Mouse (Mus musculus) kidney, postnatal 10 days (tissue): ENCODE results near the gene Opcml.
A peak's percentile ranks its signal among the peaks of the same experiment; 100 is the strongest.

Experiments
- DNase-seq: peaks from one replicate; pipeline ENCODE4 v3.0.0; 2021; ENCODE audit warnings: mixed read lengths

The Opcml gene

DNA sequence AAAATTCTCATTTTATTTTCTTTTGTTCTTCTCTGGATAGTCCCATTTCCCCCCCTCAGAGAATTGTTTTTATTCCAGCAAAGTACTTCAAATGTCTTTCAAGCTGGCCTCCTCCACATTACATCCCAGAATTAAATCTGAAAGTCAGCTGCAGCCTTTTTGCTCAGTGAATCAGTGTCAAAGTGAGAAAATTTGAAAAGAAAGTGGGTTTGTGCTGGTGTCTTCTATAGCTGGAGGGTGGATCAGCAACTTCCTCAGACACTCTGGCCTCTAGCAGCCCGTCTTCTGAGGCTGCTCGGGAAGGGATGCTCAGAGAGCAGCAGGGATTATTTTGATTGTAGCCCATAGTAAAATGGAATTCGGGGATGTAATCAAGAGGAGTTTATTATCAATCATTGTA lies 81.0 kb downstream of the Opcml start:
- no peak for DNase-seq

DNA sequence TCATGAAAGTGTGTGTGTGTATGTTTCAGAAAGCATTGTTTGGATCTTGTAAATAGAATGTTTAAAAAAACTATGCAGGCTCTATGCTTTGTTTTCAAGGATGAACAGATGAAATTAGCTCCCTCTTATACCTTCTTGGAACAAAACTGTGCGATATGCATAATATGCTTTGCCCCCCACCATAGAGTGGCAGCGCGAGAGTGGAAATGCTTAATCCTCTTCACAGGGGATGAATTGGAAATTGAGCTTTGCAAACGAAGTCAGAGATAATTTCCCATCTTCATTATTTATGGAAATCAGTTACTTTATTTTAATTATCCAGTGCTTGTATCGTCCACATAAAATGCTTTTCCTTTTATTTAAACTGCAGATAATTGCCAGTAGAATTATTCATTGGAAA lies 99.1 kb downstream of the Opcml start:
- no peak for DNase-seq

DNA sequence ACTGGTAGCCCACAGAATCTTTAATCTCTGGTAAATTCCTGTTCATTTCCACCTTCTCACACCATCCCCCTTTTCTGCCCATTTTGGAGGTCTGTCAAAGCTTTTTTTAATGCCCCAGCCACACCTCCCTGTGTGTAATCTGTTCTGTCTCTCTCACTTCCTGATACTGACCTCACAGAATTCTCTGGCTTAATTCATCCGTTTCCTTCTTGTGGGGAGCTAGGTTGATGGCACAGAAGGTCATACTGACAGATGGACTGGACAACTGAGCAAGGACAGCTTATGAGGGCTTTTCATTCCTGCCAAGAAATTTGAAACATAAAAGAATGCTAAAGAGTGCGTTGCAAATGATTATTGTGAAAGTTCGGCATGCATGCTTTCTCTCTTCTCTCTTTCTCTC lies 126.7 kb downstream of the Opcml start:
- DNase-seq, result no peak

GRCm38 (mm10) chr9:27923495-27923894 lies 132.9 kb downstream of the Opcml start:
- no peak for DNase-seq

DNA sequence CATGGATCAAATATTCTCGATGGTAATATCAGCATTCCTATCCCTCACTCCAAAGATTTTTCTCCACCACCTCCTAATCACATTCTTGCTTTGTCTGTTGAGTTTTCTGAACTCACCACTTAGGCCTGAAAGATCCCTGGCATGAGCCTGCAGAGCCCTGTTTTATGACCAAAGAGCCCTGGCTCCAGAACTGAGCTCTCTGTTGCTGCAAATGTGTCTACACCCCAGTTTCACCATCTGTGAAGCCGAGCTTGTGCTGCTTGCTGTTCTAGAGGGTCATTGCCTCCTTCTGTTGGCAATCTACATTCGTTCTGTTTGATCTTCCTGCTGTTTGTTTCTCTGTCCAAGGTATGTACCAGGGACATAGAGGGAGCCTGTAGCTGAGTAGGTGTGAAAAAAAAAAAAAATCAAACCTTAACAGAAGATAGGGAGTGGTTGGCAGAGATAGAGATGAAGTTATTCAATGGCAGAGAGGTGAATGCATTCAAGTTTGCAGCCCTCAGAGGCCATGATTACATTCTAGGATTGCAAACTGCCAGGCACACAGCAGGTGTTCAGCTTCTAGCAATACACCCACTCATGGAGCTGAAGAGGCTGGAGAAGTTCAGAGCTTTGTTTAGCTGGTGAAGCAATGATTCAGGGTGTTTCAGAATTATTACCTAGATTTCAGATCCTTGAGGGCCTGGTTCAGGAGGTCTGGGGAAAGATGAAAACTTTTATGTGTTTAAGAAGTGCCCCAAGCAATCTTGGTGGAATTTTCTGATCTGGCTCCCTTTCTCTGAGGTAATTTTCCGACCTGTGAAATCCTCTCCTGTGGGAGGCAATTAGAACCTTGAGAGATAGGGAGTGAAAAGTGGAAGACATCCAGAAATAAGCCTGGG lies 133.6 kb downstream of the Opcml start:
- no peak for DNase-seq

DNA sequence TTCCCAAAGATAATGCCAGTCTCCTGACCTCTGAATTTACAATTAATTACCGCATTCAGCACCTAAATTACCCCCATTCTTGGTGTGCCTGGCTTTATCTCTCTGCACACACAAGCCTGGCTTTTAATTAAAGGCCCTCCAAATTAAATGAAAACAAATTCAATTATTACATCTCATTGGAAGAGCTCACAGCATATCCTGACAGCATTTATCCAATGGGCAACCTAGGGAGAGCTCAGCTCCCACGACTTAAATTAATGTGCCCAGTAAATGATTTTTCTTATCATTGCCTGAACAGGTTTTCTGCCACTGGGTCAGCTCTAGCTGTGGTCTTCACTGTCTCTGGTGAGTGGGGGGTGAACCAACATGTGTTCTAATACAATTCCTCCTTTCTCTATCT lies 135.1 kb downstream of the Opcml start:
- no peak for DNase-seq

- DNase-seq, result no peak
Observed at GRCm38 (mm10) chr9:27937253-27937652, 146.7 kb downstream of the Opcml start.

DNA sequence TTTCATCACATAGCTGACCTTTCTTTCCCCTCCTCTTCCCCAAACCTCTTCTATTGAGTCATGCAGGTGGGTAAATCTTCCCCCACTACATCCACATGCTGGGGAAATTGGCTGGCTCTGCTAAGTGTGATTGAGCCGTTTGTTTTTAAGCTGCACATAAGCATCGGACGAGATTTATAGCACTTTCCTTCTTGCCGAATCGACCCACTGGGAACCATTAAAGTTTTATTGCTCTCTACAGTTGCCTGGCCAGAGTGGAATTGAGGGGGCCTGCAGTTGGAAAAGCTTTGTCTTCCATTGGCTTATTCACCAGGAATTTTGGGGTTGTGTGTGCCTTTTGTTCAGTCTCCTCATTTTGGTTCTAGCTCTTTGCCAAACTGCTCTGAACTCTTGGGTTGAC lies 147.1 kb downstream of the Opcml start:
- DNase-seq, result no peak

GRCm38 (mm10) chr9:27945323-27946010 lies 154.9 kb downstream of the Opcml start:
- DNase-seq, result peak; percentile 6

GRCm38 (mm10) chr9:27951110-27951509 lies 160.5 kb downstream of the Opcml start:
- DNase-seq, result no peak

GRCm38 (mm10) chr9:27961682-27962081 lies 171.1 kb downstream of the Opcml start:
- no peak for DNase-seq

DNA sequence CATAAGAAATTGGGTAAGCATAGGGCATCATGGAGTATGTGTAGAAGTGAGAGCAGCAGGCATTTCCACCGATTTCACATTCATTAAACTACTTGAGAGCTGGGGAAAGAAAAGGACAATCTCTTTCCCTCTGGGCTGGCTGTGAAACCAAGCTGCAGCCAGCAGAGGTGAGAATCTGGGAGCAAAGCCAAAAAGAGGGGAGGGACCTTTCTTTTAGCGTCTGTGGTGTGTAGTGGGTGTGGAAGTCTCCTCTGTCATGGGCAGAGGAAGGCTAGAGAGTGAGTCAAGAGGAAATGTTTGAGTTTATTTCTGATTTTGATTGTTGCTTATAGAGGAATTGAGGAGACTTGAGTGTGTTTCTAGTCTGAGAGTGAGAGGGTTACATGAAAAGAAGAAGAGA lies 172.8 kb downstream of the Opcml start:
- DNase-seq, result no peak

DNA sequence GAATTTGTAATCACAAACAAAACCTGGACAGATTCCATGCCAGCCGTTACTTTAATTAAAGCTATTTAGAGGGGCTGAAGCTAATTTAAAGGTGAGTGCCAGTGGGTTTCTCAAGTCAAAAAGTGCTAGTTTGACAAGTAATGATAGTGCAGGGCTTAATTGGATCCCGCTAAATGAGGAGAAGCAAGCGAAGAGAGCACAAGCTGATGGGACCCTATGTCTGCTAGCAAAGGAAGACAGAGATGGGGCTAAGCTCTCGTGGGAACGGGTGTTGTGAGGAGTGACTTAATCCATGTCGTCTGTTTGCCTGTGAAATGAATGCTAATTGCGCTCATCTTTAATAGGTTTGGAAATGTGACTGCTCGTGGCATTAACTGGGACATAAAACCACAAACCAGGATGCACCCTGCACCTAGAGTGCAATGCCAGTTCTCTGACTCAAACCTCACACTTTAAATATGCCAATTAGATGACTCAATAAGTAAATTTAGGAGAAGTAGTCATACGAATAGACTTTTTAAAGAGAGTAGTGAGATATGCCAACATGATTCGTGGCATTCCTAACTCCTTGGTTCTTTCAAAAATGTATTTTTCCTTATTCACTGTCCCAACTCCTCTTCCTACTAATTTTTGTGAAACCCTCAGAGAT lies 174.5 kb downstream of the Opcml start:
- DNase-seq, result no peak

GRCm38 (mm10) chr9:27968266-27968665 lies 177.7 kb downstream of the Opcml start:
- DNase-seq, result no peak

- no peak for DNase-seq
Observed at GRCm38 (mm10) chr9:27972293-27972692, 181.7 kb downstream of the Opcml start.

GRCm38 (mm10) chr9:27982576-27982975 lies 192.0 kb downstream of the Opcml start:
- DNase-seq, result no peak

DNA sequence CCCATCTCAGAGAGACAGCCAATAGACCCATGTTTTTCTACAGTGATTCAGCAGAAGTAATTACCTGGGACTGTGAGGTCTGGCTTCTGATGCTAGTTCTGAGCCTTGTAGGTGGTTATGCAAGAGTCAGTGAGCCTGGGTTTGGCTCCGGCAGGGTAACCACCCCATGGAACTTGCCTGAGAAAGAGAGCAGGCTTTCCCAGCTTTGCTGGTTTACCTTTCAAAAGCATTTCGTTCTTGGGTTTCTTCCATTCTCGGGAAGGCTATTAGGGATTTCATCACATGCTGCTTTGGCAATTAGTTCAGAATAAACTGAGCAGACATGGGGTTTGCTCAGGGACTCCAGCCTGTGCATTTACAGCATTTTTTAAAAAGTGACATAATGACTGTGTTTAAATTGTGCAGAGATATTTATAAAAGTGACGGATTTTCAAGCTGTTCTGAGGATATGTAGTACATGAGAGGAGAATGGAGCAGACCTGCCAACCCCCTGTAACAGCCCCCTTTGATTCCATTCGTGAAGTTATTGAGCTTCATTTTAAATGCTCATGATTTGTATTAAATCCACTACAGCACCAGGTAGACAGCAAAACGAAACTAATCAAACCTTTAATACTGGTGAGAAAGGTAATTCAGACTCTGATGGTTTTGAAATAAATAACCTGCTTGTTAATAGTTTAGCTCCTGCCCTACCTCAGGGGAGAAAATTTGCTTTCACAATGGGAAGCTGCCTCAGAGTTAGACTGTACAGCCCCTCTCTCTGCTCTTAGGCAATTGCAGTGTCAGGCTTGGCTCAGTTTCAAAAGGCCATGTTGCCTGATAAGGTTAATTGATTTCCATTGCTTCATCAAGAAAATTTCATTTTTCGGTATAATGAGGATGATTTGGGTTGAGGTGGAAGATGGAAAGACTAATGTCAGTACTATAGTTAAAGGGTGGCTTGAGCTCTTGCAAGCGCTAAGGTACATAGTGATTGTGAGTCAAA lies 196.3 kb downstream of the Opcml start:
- no peak for DNase-seq

DNA sequence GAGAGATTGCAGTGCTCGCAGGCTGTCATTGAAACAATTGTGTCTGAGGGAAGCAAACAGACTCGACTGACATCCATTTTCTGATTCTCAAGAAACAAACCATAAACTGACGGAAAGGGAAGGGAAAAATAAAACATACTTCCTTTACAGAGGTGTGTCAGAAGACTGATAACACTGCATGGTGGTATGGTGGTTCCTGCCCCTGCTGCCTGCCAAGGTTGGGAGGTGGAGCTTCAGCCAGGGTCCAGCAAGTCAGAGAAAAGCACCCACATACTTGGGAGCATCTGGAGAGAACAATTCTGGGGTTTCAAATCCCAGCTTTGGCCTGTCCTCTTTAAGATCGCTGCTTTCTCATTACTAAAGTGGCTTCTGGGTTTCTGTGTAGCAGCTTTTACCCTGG lies 201.0 kb downstream of the Opcml start:
- DNase-seq, result no peak

DNA sequence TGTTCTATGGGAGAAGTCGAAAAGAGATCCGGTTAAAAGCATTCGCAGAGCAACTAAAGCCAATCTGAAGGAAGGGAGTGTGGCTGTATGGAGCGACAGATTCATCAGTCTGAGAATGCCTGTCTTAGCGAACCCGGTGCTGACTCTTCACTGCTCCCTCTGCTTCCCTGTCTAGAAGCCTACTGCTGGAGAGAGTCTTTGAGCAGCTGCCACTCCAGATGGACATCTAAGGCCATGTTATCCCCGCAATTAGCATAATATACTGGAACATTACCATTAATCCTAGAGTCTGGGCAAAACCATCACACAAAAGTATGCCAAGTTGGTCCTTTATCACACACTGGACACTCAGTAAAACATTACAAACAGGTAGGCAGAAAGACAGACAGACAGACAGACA lies 206.0 kb downstream of the Opcml start:
- no peak for DNase-seq

- no peak for DNase-seq
Observed at GRCm38 (mm10) chr9:27998767-27999166, 208.2 kb downstream of the Opcml start.

DNA sequence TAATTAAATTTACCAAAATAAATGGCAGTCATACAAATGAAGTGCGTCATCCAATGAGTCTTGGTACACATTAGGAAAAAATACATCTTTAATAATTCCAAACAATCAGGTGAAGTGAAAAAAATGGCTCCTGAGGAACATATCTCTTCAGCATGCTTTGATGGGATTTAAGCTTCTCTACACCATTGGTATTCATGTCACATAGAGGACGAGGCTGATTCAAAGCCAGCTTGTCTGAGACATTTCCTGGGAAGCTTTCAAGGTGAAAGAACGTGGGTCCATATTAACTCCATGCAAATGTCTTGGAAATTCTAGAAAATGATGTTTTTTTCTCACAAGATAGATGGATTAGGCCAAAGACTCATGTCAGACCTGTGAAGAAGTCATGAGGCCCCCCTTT lies 212.6 kb downstream of the Opcml start:
- no peak for DNase-seq

GRCm38 (mm10) chr9:28011483-28011882 lies 220.9 kb downstream of the Opcml start:
- DNase-seq, result no peak

DNA sequence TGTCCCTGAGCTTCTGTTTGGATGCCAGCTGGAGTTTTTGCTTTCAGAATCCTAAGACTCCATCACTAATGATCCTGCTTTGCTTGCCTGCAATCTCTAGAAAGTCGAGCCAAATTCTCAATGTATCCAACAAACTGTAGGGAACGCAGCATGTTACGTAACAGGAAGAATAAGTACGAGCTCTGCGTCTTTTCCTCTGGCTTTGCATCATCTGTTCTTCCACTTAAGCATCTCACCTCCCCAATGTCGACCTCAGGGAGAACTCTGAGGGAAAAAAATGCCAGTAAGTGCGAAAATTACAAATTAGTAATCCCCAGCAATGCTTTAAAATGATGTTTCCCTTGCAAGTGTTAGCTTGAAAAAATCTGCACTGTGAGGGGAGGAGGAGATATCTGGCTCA lies 222.1 kb downstream of the Opcml start:
- DNase-seq, result no peak
